Mouse (Mus musculus) limb, embryonic 10.5 days (tissue): ENCODE results near the gene Gck. TPM values are rescaled to one million over a fixed set of nuclear protein-coding genes. Genes with fewer than 3 reads are reported as not detected.

ENCODE experiments used
- DNase-seq: peaks from one replicate; pipeline ENCODE4 v3.0.0-alpha.2; 2017; ENCODE audit warnings: low spot score
- H3K27ac ChIP-seq: fragments of 300-500 bp; sonication (generic); 2 replicates; pipeline ENCODE4 v1.5.1; 2016; ENCODE audit warnings: mild to moderate bottlenecking
- H3K27me3 ChIP-seq: fragments of 300-500 bp; sonication (generic); 2 replicates; pipeline ENCODE4 v1.6.1; 2016; ENCODE audit warnings: low read depth, mild to moderate bottlenecking; ENCODE audit not compliant: poor library complexity, severe bottlenecking
- H3K36me3 ChIP-seq: fragments of 300-500 bp; sonication (generic); 2 replicates; pipeline ENCODE4 v1.6.1; 2016; ENCODE audit warnings: mild to moderate bottlenecking, moderate library complexity
- H3K4me1 ChIP-seq: fragments of 300-500 bp; sonication (generic); 2 replicates; pipeline ENCODE4 v1.6.1; 2016
- H3K4me3 ChIP-seq: fragments of 300-500 bp; sonication (generic); 2 replicates; pipeline ENCODE4 v1.5.1; 2016; ENCODE audit warnings: mild to moderate bottlenecking, moderate library complexity
- H3K9me3 ChIP-seq: fragments of 300-500 bp; sonication (generic); replicated peaks from 2 replicates; pipeline ENCODE4 v1.6.1; 2016; ENCODE audit warnings: mild to moderate bottlenecking
- WGBS: fragments of 180-500 bp; shearing (Covaris S2); methylation state at CpG from one replicate; pipeline ENCODE4 v1.1.7; 2016; 5-methylcytosine and 5-hydroxymethylcytosine counted together
- polyA plus RNA-seq: library from polyadenylated mRNA; unstranded; fragments of >200 nt; fragmentation: Nextera tagmentation; extraction: Ambion mirVana; gene quantifications from 2 replicates; pipeline ENCODE4 v1.2.1, GENCODE M21; 2016

Gene Gck
- polyA plus RNA-seq, 1 experiment from 2014 or later: 0.55 TPM

DNA sequence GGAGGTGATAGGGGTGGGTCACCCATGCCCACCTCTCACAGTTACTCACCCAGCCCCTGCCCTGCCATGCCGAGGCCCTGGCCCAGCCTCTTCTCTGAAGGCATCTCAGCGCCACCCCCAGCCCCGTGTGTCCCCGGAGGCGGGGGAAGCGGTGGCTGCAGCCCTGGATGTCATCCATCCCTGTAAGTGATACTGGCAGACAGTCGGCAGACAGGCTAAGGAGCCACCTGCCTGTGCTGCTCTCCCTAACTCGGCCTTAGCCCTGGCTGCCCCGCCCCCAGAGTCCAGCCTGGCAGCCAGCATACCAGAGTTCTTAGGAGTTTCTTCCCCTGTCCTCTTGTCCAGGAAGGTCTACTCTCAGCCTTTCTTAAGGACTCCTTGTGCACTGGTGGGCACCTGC is 26.2 kb upstream of the Gck start:
- Histone ChIP-seq H3K4me3 (no peak overlapping the region), H3K4me1 (peaks cover 44% of the 10 kb centered on the region), H3K27me3 (0 out of 2 replicates have a peak, but pooled peaks cover 5% of the 10 kb centered on the region), H3K9me3 (0 out of 2 replicates have a peak, but pooled peaks cover 3% of the 10 kb centered on the region), H3K27ac (no peak overlapping the region), H3K36me3 (peaks cover 9% of the 10 kb centered on the region)
- DNase-seq: no peak
- 18% methylated on average over 9 of the region's 9 CpGs for WGBS

DNA sequence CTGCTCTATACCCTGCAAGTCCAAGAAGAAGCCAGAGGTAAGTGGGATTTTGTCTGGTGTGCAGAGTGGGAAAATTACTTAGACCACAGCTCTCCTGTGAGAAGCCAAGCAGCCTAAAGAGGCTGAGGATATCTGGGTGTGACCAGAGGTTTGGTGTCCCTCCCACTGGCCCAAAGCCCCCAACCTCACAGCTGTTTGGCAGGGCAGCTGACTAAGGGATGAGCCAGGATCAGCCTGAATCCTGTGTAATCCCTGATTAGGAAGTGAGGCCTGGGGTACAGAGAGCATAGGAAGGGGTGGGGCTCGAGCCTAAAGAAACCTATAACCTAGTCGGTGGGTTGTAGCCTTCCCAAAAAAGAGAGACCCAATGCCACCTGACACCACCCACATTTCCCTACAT is 25.2 kb upstream of the Gck start:
- WGBS: 84% methylated on average over 2 of the region's 2 CpGs

DNA sequence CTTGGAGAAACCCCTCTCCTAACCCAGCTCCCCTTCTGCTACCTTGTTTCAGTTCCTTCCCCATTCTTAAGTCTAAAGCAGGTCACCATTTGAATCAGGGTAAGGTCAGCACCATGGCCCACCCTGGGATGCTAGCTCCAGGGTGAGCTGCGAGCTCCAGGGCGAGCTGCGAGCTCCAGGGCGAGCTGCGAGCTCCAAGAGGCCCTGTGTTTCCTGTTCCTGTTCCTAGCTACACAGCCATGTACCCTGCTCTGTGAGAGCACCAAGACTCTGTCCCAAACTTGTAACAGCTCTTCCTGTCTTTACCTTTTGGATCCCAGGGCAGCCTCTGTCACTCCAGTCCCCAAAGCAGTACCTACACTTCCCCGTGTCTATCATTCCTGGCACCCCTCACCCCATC is 24.2 kb upstream of the Gck start:
- H3K36me3 ChIP-seq: peaks cover 24% of the 10 kb centered on the region
- 85% methylated on average over 6 of the region's 6 CpGs for WGBS
- DNase-seq: no peak
- no peak overlapping the region for H3K4me3 ChIP-seq
- H3K27me3 ChIP-seq: 0 out of 2 replicates have a peak, but pooled peaks cover 5% of the 10 kb centered on the region
- H3K4me1 ChIP-seq: peaks cover 48% of the 10 kb centered on the region
- 0 out of 2 replicates have a peak, but pooled peaks cover 3% of the 10 kb centered on the region for H3K9me3 ChIP-seq
- no peak overlapping the region for H3K27ac ChIP-seq

More for the DNA sequence above, 25.2 kb upstream of the Gck start:
- DNase-seq: no peak
- H3K4me1 ChIP-seq: peaks cover 48% of the 10 kb centered on the region
- 0 out of 2 replicates have a peak, but pooled peaks cover 5% of the 10 kb centered on the region for H3K27me3 ChIP-seq
- H3K36me3 ChIP-seq: peaks cover 15% of the 10 kb centered on the region
- no peak overlapping the region for H3K27ac ChIP-seq
- no peak overlapping the region for H3K4me3 ChIP-seq
- 0 out of 2 replicates have a peak, but pooled peaks cover 3% of the 10 kb centered on the region for H3K9me3 ChIP-seq

DNA sequence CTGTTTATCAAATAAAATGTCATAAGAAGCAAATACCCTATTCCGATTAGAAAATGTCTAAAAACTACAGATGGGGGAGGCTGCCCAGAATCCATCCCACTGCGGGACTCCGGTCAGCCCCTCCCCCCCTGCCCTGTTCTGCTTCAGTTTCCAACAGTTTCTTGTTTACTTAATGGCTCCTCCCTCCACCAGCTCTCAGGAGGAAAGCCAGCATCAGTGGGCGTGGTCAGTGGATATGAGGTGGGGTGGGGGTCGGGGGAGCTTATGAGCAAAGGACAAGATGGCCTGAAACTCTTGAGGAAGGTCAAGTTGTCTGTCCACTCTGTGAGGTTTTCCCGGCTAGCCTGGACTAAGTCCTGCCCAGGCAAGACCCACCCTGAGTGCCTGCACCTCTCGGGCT is 23.3 kb upstream of the Gck start:
- no peak for DNase-seq
- 56% methylated on average over 7 of the region's 7 CpGs for WGBS
- no peak overlapping the region for H3K4me3 ChIP-seq
- H3K27ac ChIP-seq: 0 out of 2 replicates have a peak overlapping the region, but pooled peaks have one; percentile 7
- peaks cover 48% of the 10 kb centered on the region for H3K4me1 ChIP-seq
- 0 out of 2 replicates have a peak, but pooled peaks cover 3% of the 10 kb centered on the region for H3K9me3 ChIP-seq
- H3K36me3 ChIP-seq: peaks cover 33% of the 10 kb centered on the region
- 0 out of 2 replicates have a peak, but pooled peaks cover under 1% of the 10 kb centered on the region for H3K27me3 ChIP-seq

DNA sequence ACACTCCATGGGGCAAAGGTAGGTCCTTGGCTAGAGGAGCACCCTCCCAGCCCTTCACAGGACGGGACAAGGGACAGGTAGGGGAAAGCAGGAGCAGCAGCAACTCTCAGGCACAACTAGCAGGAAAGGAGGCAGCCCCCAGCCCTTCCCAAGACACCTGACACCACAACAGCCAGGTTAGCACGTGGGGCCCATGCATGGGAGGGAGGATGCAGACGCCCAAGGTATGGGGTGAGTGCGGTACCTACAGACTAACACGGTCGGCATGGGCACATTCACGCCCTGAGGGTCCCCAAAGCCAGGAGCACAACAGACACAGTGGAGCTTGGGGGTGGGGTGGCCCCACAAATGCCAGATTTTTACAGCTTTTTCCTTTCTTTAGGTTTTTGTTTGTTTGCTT is 21.3 kb upstream of the Gck start:
- Histone ChIP-seq H3K27ac (peak overlapping the region; percentile 20; the same call in 1 of the 2 replicates), H3K36me3 (peaks cover 53% of the 10 kb centered on the region), H3K27me3 (no peaks in the 10 kb centered on the region), H3K4me3 (no peak overlapping the region), H3K4me1 (peaks cover 44% of the 10 kb centered on the region), H3K9me3 (0 out of 2 replicates have a peak, but pooled peaks cover 3% of the 10 kb centered on the region)
- no peak for DNase-seq
- WGBS: 48% methylated on average over 7 of the region's 7 CpGs

DNA sequence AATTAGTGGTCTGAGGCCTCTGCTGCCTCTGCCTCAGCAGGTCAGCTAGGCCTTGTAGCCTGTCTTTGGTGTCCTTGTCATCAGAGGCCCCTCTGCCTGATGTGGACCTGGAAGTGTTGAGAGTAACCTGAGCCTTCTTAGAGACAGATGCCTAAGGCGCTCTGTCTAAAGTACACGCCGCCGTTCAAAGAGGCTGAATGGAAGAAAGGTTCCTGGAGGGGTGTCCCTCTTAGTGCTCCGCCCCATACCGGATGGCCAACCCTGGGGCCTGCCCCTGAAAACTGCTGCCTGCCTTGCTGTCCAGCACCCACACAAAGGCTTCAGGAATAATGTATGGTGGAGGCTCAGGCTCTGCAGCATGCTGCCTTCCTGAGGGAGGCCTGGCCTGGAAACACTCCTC is 18.3 kb upstream of the Gck start:
- WGBS: 69% methylated on average over 6 of the region's 6 CpGs
- DNase-seq: no peak
- Histone ChIP-seq H3K9me3 (0 out of 2 replicates have a peak, but pooled peaks cover 3% of the 10 kb centered on the region), H3K27ac (no peak overlapping the region), H3K36me3 (peaks cover 82% of the 10 kb centered on the region), H3K4me1 (peaks cover 30% of the 10 kb centered on the region), H3K27me3 (no peaks in the 10 kb centered on the region), H3K4me3 (no peak overlapping the region)

DNA sequence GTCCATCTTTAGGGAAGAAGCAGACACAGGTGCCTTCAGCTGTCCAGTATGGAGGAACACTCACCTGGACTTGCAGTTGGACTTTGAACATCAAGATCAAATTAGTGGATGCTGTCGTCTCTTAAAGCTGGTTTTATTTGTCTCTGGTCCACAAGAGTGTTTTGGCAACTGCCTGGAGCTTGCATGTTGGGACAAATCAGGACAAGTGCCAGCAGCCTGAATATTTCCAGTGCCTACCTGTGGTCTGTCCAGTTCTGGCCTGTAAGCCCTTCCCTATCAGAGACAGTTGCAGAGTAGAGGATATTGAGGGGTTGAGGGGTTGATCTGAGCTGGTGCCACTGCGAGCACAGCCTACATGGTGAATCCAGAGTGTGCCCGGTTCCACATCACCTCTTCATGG is 16.9 kb upstream of the Gck start:
- no peaks in the 10 kb centered on the region for H3K9me3 ChIP-seq
- H3K4me3 ChIP-seq: no peak overlapping the region
- H3K4me1 ChIP-seq: peaks cover 16% of the 10 kb centered on the region
- no peak overlapping the region for H3K27ac ChIP-seq
- DNase-seq: no peak
- H3K27me3 ChIP-seq: no peaks in the 10 kb centered on the region
- WGBS: 84% methylated on average over 3 of the region's 3 CpGs
- H3K36me3 ChIP-seq: peaks cover 90% of the 10 kb centered on the region

DNA sequence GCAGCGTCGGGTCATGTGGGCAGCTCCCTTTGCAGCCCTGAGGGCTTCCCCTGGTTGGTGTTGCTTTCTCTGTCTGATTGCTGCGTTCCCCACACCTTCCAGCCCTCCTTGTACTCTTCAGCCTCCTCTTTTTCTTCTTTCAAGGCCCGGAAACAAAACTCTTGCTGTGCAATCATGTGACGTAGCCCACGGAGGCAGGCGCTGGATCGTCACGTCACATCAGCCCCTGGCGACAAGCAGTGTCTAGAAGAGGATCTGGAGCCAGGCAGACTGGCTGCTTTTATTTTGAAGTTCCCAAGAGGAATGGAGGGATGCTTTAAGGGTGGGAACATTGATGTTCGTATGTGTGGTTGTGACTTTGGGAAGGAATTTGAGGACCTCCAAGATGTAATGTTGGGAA is 16.0 kb upstream of the Gck start:
- no peak for DNase-seq
- H3K36me3 ChIP-seq: peaks cover 97% of the 10 kb centered on the region

DNA sequence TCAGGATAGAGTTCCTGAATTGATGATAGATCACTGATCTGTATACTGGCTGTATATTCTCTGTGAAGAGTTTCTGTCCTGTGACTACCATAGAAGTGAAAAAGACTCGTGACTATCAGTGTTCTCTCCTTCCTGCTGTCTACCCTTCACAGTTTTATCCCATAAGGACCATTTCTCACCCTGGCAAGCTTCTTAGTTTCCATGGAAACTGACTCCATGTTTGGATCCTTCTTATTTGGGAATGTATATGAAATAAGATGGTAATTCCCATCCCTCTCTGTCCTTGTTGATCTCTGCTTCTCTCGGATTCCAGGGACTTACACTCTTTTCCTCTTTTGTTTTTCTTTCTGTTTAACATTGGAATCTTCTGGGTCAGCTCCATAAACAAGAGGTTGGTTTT is 10.2 kb upstream of the Gck start:
- Histone ChIP-seq H3K4me3 (no peak overlapping the region), H3K27ac (no peak overlapping the region), H3K4me1 (peaks cover 18% of the 10 kb centered on the region), H3K9me3 (no peaks in the 10 kb centered on the region), H3K27me3 (no peaks in the 10 kb centered on the region), H3K36me3 (peaks cover 69% of the 10 kb centered on the region)
- 84% methylated on average over 2 of the region's 2 CpGs for WGBS
- DNase-seq: no peak

More for the DNA sequence above, 16.0 kb upstream of the Gck start:
- no peak overlapping the region for H3K27ac ChIP-seq
- H3K4me1 ChIP-seq: peaks cover 7% of the 10 kb centered on the region
- WGBS: 90% methylated on average over 11 of the region's 11 CpGs
- no peaks in the 10 kb centered on the region for H3K9me3 ChIP-seq
- H3K27me3 ChIP-seq: no peaks in the 10 kb centered on the region
- no peak overlapping the region for H3K4me3 ChIP-seq

DNA sequence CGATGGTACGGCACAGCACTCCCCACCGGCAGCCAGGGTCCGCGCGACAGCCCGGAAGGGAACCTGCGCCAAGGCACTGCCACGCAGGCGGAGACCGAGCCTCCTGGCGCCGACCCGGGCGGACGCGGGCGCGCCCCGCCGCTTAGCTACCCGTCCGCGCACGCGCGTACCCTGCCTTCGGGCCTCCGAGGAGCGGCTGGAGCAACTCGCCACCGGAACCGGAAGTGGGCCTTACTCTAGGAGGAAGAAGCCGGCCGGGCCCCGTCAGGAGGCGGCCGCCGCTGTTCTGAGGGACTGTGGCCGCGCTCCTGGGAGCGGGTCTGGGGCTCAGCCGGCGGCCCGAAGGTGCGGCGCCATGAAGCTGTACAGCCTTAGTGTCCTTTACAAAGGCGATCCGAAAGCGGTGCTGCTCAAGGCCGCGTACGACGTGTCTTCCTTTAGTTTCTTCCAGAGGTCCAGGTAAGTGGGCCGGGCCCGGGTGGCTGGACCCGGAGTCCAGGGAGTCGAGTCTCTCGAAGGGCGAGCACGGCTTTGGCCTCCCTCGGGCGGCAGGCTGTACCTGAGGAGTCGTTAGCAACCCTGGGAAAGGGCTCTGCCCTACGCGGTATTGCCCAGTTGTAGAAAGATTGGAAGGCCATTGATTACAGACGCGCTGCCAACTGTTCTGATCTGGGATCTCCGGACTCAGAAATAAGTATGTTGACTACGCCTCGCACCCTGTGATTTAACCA is 5.8 kb upstream of the Gck start, which contains the start of gene Ykt6:
Gene Ykt6, plus strand, starts transcription at position 148 of the 731 bp plus-strand sequence.
- no peaks in the 10 kb centered on the region for H3K27me3 ChIP-seq
- H3K36me3 ChIP-seq: peaks cover 25% of the 10 kb centered on the region
- H3K9me3 ChIP-seq: no peaks in the 10 kb centered on the region
- H3K4me3 ChIP-seq: peak within 1 kb of the TSS; percentile 95
- peak within 1 kb of the TSS; percentile 92 for H3K27ac ChIP-seq
- WGBS: under 1% methylated on average over 71 of the region's 71 CpGs
- peaks cover 22% of the 10 kb centered on the region for H3K4me1 ChIP-seq
- DNase-seq: peak; percentile 99

DNA sequence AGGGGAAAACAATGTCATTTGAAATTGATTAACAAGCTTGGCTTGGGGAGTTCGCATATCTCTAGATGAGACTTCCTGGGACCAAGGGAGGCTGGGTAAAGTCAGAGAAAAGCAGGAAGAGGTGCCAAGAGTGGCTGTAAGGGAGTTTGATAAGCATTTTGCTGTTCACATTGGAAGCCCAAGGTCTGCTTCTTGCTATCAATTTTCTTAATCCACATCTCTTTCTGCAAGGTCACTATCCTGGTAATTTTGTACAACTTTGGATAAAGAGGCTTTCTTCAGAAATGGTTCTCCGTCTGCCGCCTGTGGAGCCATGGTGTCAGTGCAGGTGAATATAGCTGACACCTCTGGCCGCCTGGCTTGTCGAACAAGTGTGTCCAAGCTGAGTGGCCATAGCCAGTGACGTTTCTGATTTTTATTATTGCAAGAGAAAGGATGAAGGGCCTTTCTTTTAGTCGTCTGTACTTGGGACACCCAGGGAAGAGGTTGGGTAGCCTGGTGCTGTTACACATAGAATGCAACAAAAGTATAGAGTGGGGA is 5.2 kb upstream of the Gck start:
- peaks cover 24% of the 10 kb centered on the region for H3K4me1 ChIP-seq
- no peaks in the 10 kb centered on the region for H3K27me3 ChIP-seq
- peak overlapping the region; percentile 92 for H3K27ac ChIP-seq
- 6% methylated on average over 7 of the region's 7 CpGs for WGBS
- no peaks in the 10 kb centered on the region for H3K9me3 ChIP-seq
- peak overlapping the region; percentile 95 for H3K4me3 ChIP-seq
- peaks cover 19% of the 10 kb centered on the region for H3K36me3 ChIP-seq
- no peak for DNase-seq

DNA sequence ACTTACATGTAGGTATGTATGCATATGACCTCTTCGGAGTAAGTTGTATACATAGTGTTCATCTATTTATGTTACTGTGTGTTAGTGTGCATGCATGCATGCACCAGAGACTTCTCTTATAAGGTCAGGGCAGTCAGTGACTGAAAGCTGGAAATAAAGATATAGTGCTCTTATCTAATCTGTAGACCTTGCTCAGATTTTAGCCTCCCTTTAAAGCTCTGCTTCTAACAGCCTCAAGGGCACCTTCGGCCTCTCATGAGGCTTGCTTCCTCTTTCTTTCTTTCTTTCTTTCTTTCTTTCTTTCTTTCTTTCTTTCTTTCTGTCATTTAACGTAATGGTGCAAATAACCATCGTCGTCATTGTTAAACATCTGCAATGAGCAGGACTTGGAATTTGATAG is 4.6 kb upstream of the Gck start:
- H3K4me3 ChIP-seq: no peak overlapping the region
- H3K27ac ChIP-seq: 0 out of 2 replicates have a peak overlapping the region, but pooled peaks have one; percentile 92
- 78% methylated on average over 5 of the region's 5 CpGs for WGBS
- H3K4me1 ChIP-seq: peaks cover 30% of the 10 kb centered on the region
- no peaks in the 10 kb centered on the region for H3K9me3 ChIP-seq
- H3K27me3 ChIP-seq: no peaks in the 10 kb centered on the region
- no peak for DNase-seq
- peaks cover 13% of the 10 kb centered on the region for H3K36me3 ChIP-seq

DNA sequence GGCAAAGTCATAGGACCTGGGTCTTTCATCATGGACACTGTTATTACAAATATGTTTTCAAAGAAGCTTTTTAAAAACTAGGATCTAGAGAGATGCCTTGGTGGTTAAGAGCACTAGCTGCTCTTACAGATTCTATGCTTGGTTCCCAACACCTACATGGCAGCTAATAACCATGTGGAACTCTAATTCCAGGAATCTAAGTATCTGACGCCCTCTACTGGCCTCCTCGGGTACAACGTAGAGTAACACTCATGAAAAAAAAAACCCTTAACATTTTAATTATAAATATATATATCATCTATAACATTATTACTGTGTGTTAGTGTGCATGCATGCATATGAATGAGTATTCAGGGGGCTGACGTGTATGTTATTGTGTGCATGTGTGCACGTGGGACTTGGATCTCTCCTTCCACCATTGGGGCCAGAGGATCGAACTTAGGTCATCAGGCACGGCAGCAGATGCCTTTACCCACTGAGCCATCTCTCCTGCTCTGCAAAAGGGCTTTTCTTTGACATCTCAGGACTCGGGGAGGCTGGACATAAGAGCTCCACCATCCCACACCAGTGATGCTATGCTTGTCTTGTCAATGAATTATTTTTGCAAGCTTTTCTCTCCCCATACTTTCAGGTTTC is 3.4 kb upstream of the Gck start:
- no peaks in the 10 kb centered on the region for H3K27me3 ChIP-seq
- WGBS: 36% methylated on average over 8 of the region's 8 CpGs
- H3K36me3 ChIP-seq: peaks cover 8% of the 10 kb centered on the region
- H3K9me3 ChIP-seq: no peaks in the 10 kb centered on the region
- DNase-seq: peak; percentile 42
- no peak overlapping the region for H3K4me3 ChIP-seq
- peaks cover 42% of the 10 kb centered on the region for H3K4me1 ChIP-seq
- H3K27ac ChIP-seq: no peak overlapping the region
